Mouse (Mus musculus): ENCODE measurements at regions not wholly inside any gene's neighbourhood (a gene's known extent, or its start where the extent isn't known, plus 50 kb on each side); places are given as distances from the start of the nearest gene placed in this dataset.
A peak's percentile ranks its signal among the peaks of the same experiment; 100 is the strongest.

DNA sequence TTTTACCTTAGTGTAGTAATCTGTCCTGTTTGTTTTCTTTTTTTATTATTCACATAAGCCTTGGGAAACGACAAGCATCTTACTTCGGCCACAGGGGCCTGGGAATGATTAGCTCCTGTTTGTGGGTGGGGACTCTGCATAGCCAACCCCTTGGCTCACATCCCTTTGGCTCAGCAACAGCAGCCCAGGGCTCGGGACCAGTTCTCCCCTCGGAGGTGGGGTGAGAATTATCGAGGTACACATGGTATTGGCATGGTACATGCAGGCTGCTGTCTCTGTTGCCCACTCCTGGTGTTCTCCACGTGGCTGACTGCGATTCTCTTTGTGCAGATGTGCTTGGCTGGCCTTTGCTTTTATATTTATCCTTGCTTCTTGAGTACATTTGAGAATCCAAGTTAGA, 65.4 kb upstream of the Gm5148 start:
- H3K36me3 ChIP-seq (ENCODE audit: insufficient read depth, low read length) = no peaks in the 10 kb centered on the region
- no peak overlapping the region for H3K9ac ChIP-seq (replicated peaks; ENCODE audit: low read depth)

DNA sequence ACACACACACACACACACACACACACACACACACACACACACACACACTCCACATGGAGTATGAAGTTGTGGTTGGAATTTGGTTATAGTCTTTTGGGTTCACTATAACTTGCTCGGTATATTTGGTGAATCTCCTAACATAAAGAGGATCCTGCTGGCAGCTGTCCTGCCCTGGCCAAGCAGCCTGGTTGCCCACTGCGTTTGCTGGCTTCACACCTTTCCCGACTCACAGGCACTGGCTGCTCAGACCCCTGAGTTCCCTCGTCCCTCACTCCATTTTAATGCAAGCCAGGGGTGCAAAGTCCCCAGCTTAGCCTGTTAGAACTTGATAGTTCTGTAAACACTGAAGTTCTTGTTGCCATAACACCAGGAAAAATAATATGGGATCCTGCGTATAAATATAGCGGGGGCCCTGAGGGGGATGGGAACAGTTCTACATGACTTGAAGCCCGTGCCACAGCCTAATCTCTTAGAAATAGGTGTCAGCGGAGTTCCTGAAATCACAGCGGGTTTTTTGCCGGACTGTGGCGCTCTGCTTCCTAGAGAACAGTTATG, 64.9 kb upstream of the Gm5148 start:
- no peak overlapping the region for H3K4me2 ChIP-seq (replicated peaks; ENCODE audit: low read depth, low read length)
- WGBS = 62% methylated on average over 11 of the region's 11 CpGs
- H3K9ac ChIP-seq (replicated peaks; ENCODE audit: low read depth) = no peak overlapping the region
- no peaks in the 10 kb centered on the region for H3K27me3 ChIP-seq (replicated peaks; ENCODE audit: insufficient read depth, low read length)
- DNase-seq (ENCODE audit: low spot score) (peak; percentile 24), ATAC-seq (no peak)
- no peaks in the 10 kb centered on the region for H3K9me3 ChIP-seq (ENCODE audit: low read length)
- no peak overlapping the region for H3K27ac ChIP-seq (ENCODE audit: low read length)
- H3K4me1 ChIP-seq (ENCODE audit: insufficient read depth, low read depth, low read length) = peaks cover 6% of the 10 kb centered on the region; the same call in 1 of the 2 replicates
- TF ChIP-seq EP300 (IDR thresholded peaks at IDR 0.05) = no peak
- no peak for TF ChIP-seq CTCF (IDR thresholded peaks at IDR 0.05)
- H3K36me3 ChIP-seq (ENCODE audit: insufficient read depth, low read length) = no peaks in the 10 kb centered on the region
- no peak overlapping the region for H3K4me3 ChIP-seq (ENCODE audit: low read depth, low read length)

More for the DNA sequence above, 65.4 kb upstream of the Gm5148 start:
- Histone ChIP-seq H3K27ac (ENCODE audit: low read length) (no peak overlapping the region), H3K4me2 (replicated peaks; ENCODE audit: low read depth, low read length) (no peak overlapping the region), H3K4me3 (ENCODE audit: low read depth, low read length) (no peak overlapping the region), H3K9me3 (ENCODE audit: low read length) (no peaks in the 10 kb centered on the region), H3K4me1 (ENCODE audit: insufficient read depth, low read depth, low read length) (peaks cover 6% of the 10 kb centered on the region; the same call in 1 of the 2 replicates), H3K27me3 (replicated peaks; ENCODE audit: insufficient read depth, low read length) (no peaks in the 10 kb centered on the region)
- WGBS = 45% methylated on average over 7 of the region's 7 CpGs
- no peak for TF ChIP-seq EP300 (IDR thresholded peaks at IDR 0.05)
- TF ChIP-seq CTCF (IDR thresholded peaks at IDR 0.05) = no peak
- ATAC-seq = no peak
- no peak for DNase-seq (ENCODE audit: low spot score)

DNA sequence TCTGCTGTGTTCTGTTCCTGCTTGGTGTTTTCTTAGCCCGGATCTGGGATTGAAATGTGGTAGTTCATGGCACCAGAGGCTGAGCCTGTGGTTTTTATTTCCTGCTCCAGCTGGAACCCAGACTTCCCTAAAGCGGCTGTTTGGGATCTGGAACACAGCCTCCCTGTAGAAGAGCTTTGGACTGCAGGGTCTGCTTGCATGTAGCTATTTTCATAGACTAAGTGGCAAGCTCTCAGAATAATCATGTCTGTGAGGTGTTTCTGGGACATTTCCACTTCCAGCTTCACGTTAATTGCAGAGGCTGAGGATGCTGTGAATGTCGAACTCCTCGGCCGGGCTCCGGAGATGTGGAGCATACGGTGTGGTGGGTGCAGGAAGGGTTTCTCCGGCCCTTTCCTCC, 64.1 kb upstream of the Gm5148 start:
- 50% methylated on average over 9 of the region's 9 CpGs for WGBS
- DNase-seq (ENCODE audit: low spot score) (no peak), ATAC-seq (no peak)
- Histone ChIP-seq H3K27me3 (replicated peaks; ENCODE audit: insufficient read depth, low read length) (no peaks in the 10 kb centered on the region), H3K4me3 (ENCODE audit: low read depth, low read length) (no peak overlapping the region), H3K27ac (ENCODE audit: low read length) (no peak overlapping the region), H3K4me2 (replicated peaks; ENCODE audit: low read depth, low read length) (no peak overlapping the region), H3K4me1 (ENCODE audit: insufficient read depth, low read depth, low read length) (peaks cover 6% of the 10 kb centered on the region; the same call in 1 of the 2 replicates), H3K9ac (replicated peaks; ENCODE audit: low read depth) (no peak overlapping the region), H3K36me3 (ENCODE audit: insufficient read depth, low read length) (no peaks in the 10 kb centered on the region), H3K9me3 (ENCODE audit: low read length) (no peaks in the 10 kb centered on the region)
- TF ChIP-seq CTCF (IDR thresholded peaks at IDR 0.05) = no peak
- no peak for TF ChIP-seq EP300 (IDR thresholded peaks at IDR 0.05)

DNA sequence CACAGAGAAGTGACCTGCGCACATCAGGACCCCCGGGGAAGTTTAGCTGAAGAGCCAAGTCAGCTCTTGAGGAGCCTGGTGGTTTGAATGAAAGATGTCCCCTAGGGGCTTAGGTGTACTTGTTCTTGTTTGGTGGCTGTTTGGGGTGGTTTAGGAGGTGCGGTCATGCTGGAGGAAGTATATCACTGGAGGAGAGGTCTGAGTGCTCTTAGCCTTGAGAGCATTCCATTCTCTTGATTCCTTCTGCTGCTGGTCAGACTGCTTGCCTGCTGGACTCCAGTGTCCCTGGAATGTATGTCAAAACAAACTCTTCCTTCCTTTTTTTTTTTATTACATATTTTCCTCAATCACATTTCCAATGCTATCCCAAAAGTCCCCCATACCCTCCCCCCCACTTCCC, 62.5 kb upstream of the Gm5148 start:
- H3K27me3 ChIP-seq (replicated peaks; ENCODE audit: insufficient read depth, low read length) = no peaks in the 10 kb centered on the region
- H3K9me3 ChIP-seq (ENCODE audit: low read length) = no peaks in the 10 kb centered on the region
- H3K36me3 ChIP-seq (ENCODE audit: insufficient read depth, low read length) = no peaks in the 10 kb centered on the region
- H3K27ac ChIP-seq (ENCODE audit: low read length) = peak overlapping the region; percentile 77
- H3K4me1 ChIP-seq (ENCODE audit: insufficient read depth, low read depth, low read length) = peaks cover 6% of the 10 kb centered on the region; the same call in 1 of the 2 replicates
- no peak overlapping the region for H3K4me3 ChIP-seq (ENCODE audit: low read depth, low read length)
- TF ChIP-seq EP300 (IDR thresholded peaks at IDR 0.05) (peak; percentile 96), CTCF (IDR thresholded peaks at IDR 0.05) (peak; percentile 25; the same call in 1 of the 2 replicates)
- DNase-seq (ENCODE audit: low spot score) = peak; percentile 93
- 51% methylated on average over 3 of the region's 3 CpGs for WGBS
- no peak overlapping the region for H3K9ac ChIP-seq (replicated peaks; ENCODE audit: low read depth)
- ATAC-seq = peak; percentile 96
- H3K4me2 ChIP-seq (replicated peaks; ENCODE audit: low read depth, low read length) = no peak overlapping the region; the same call in 1 of the 2 replicates

DNA sequence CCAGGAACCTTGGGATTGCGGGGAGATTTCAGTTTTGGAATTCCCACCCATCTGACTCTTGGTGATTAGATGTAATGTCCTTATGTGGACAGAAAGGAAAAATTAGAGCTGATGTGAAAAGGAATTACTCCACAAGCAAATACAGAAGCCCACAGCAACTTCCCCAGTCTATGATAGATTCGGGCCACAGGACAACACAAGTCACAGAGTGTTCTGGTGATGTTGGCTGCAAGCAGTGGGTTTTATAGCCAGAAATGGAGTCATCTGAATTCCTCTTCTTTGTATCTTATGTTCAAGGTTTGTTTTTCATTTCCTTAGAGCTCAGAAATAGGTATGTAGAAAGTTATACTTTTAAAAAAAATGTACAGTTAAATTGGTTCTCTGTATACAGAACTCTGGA, 56.8 kb upstream of the Gm5148 start:
- H3K36me3 ChIP-seq (ENCODE audit: insufficient read depth, low read length) = no peaks in the 10 kb centered on the region
- H3K4me2 ChIP-seq (replicated peaks; ENCODE audit: low read depth, low read length) = no peak overlapping the region
- no peak overlapping the region for H3K4me3 ChIP-seq (ENCODE audit: low read depth, low read length)
- no peaks in the 10 kb centered on the region for H3K27me3 ChIP-seq (replicated peaks; ENCODE audit: insufficient read depth, low read length)
- DNase-seq (ENCODE audit: low spot score) (no peak), ATAC-seq (no peak)
- WGBS = 86% methylated on average over 2 of the region's 2 CpGs
- TF ChIP-seq EP300 (IDR thresholded peaks at IDR 0.05) (no peak), CTCF (IDR thresholded peaks at IDR 0.05) (no peak)
- H3K27ac ChIP-seq (ENCODE audit: low read length) = no peak overlapping the region
- H3K9ac ChIP-seq (replicated peaks; ENCODE audit: low read depth) = no peak overlapping the region
- no peaks in the 10 kb centered on the region for H3K9me3 ChIP-seq (ENCODE audit: low read length)
- no peaks in the 10 kb centered on the region for H3K4me1 ChIP-seq (ENCODE audit: insufficient read depth, low read depth, low read length)

DNA sequence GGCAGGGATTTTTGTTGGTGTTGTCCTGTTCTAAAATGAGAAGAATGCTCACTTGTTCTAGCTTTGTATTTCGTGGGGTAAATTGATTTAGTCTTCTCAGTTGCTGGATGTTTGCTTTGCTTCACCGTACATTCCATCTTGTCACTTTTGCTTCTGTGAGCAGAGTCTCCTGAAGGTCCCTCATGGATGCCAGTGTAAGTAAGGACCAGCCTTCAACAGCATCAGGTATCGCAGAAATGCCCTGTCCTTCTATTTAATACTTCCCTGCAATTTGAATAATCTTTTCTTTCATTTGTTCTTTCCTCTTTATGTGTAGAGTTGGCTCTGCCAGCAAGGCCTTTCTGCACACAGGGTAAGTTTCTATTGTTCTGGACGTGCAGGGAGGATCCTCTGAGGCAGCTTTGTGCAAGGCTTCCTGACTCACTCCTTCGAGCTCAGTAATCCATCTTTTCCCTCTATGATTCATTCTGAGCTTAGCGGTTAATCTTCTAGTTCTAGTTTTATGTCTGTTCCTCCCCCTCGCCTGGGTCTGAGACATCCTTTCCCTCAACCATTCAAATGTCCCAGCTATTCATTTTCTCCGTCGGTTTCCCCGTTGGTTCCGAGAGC, 55.7 kb upstream of the Gm5148 start:
- Histone ChIP-seq H3K27me3 (replicated peaks; ENCODE audit: insufficient read depth, low read length) (no peaks in the 10 kb centered on the region), H3K36me3 (ENCODE audit: insufficient read depth, low read length) (no peaks in the 10 kb centered on the region), H3K4me1 (ENCODE audit: insufficient read depth, low read depth, low read length) (no peaks in the 10 kb centered on the region), H3K4me2 (replicated peaks; ENCODE audit: low read depth, low read length) (no peak overlapping the region), H3K9ac (replicated peaks; ENCODE audit: low read depth) (no peak overlapping the region), H3K27ac (ENCODE audit: low read length) (no peak overlapping the region), H3K9me3 (ENCODE audit: low read length) (no peaks in the 10 kb centered on the region), H3K4me3 (ENCODE audit: low read depth, low read length) (no peak overlapping the region)
- no peak for DNase-seq (ENCODE audit: low spot score)
- no peak for ATAC-seq
- WGBS = 61% methylated on average over 11 of the region's 11 CpGs
- TF ChIP-seq CTCF (IDR thresholded peaks at IDR 0.05) = no peak
- no peak for TF ChIP-seq EP300 (IDR thresholded peaks at IDR 0.05)
